Mouse (Mus musculus): ENCODE measurements at regions not wholly inside any gene's neighbourhood (a gene's known extent, or its start where the extent isn't known, plus 50 kb on each side); places are given as distances from the start of the nearest gene placed in this dataset.

DNA sequence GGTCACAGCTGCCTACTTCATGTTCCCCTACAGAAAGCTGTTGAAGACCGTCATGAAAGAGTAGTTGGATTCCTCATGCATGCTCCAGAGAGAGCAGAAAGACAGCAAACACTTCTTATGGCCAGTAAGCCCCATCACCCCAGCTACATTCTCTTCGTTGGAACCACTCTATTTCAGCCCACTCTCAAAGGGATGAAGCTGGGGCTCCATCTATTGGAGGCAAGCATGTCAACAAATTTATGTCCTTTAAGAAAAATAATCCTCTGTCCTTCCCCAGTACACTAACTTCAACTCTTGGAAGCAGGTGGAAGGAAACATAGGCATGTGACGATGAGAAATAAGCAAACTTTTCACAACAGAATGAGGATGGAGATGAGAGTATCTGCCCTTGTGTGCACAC is 438.5 kb downstream of the Cdk5rap2 start:
- no peak for DNase-seq

DNA sequence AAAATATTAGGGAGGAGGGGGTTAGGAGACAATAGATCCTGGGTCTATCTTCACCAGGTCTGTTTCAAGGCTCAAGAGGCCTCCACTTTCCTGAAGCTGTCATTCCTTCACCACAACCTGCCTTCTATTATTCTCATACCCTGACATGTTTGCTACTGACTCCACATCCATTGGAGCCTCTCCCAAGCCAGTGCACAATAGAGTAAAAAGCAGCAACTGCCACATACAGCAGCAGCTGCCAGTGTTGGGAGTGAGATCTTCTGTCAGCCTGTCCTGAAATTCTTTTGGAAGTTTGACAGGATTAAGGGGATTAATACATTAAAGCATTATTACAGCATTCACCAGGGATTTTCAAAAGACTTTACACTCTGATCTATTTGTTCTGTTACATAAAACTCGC is 441.8 kb downstream of the Cdk5rap2 start:
- DNase-seq = no peak

All from heart, adult 18-20 months (tissue).